Mouse (Mus musculus) G1E (cell line): ENCODE data around the gene Inf2. TPM values are rescaled to one million over a fixed set of nuclear protein-coding genes. Genes with fewer than 3 reads are reported as not detected.

Experiments used
- ATAC-seq: 2 replicates; pipeline ENCODE4 v1.8.0; 2016; ENCODE audit warnings: mild to moderate bottlenecking; ENCODE audit not compliant: insufficient number of reproducible peaks, poor library complexity, low FRiP score, severe bottlenecking; ENCODE audit errors: extremely low read depth
- DNase-seq: peaks from one replicate; pipeline ENCODE4 v3.0.0; 2012; ENCODE audit warnings: low spot score
- H3K27me3 ChIP-seq: 2 replicates; pipeline ENCODE4 v1.6.1; 2012; ENCODE audit warnings: mild to moderate bottlenecking, low read length, inconsistent platforms; ENCODE audit not compliant: insufficient read depth
- H3K36me3 ChIP-seq: replicated peaks from 2 replicates; pipeline ENCODE3; 2012; ENCODE audit warnings: mild to moderate bottlenecking, inconsistent platforms
- H3K4me1 ChIP-seq: 2 replicates; pipeline ENCODE4 v1.6.1; 2012; ENCODE audit warnings: low read depth, low read length, inconsistent platforms, mixed read lengths; ENCODE audit not compliant: insufficient read depth
- H3K4me3 ChIP-seq: 2 replicates; pipeline ENCODE4 v1.5.1; 2012; ENCODE audit warnings: low read depth, mild to moderate bottlenecking, inconsistent platforms, low read length, moderate library complexity, mixed read lengths
- H3K9me3 ChIP-seq: replicated peaks from 2 replicates; pipeline ENCODE4 v1.6.1; 2012; ENCODE audit warnings: inconsistent platforms
- CTCF ChIP-seq: IDR thresholded peaks from 2 replicates; pipeline ENCODE4 v1.5.1; 2012; ENCODE audit warnings: low read depth, low read length, inconsistent platforms, mixed read lengths
- GATA1 ChIP-seq: IDR thresholded peaks from 2 replicates; pipeline ENCODE4 v1.6.1; 2012; ENCODE audit warnings: borderline replicate concordance, low read length, inconsistent platforms, mixed read lengths
- GATA2 ChIP-seq: IDR thresholded peaks from 2 replicates; pipeline ENCODE4 v1.6.1; 2012; ENCODE audit warnings: low read depth, low read length, inconsistent platforms, borderline replicate concordance
- POLR2AphosphoS5 ChIP-seq: IDR thresholded peaks from 2 replicates; pipeline ENCODE4 v1.6.1; 2012; ENCODE audit warnings: low read depth, low read length, inconsistent platforms; ENCODE audit not compliant: insufficient replicate concordance
- TAL1 ChIP-seq: conservative IDR thresholded peaks from 2 replicates; pipeline ENCODE4 v1.6.1; 2012; ENCODE audit warnings: low read depth, low read length, inconsistent platforms, mixed read lengths
- polyA plus RNA-seq: library from polyadenylated mRNA; stranded (reverse); fragments of >175 nt; gene quantifications from 2 replicates; pipeline ENCODE4 v1.2.3, GENCODE M21; 2012
- total RNA-seq, 2 experiments: library from RNA; stranded (forward) in 1 of 2; stranded (reverse) in 1 of 2; fragments of 200-1000 nt in 1 of 2; fragments of >200 nt in 1 of 2; fragmentation: Nextera tagmentation in 1 of 2; gene quantifications; 2 replicates each; pipeline ENCODE4 v1.2.3; 2014 to 2017

The Inf2 gene
- total and polyA plus RNA-seq, 3 experiments = 2.3 to 26.0 (median 5.4) TPM

GRCm38 (mm10) chr12:112661327-112661605, 72.7 kb downstream of the Inf2 start:
- ATAC-seq (no peak), DNase-seq (no peak)
- H3K4me3 ChIP-seq = no peak overlapping the region
- no peaks in the 10 kb centered on the region for H3K27me3 ChIP-seq
- H3K36me3 ChIP-seq = peaks cover 99% of the 10 kb centered on the region
- H3K9me3 ChIP-seq = no peaks in the 10 kb centered on the region
- TF ChIP-seq CTCF (no peak), TAL1 (no peak), GATA2 (no peak), POLR2AphosphoS5 (no peak), GATA1 (no peak)
- H3K4me1 ChIP-seq = peaks cover 51% of the 10 kb centered on the region

GRCm38 (mm10) chr12:112661851-112662250, 73.3 kb downstream of the Inf2 start:
- Histone ChIP-seq H3K36me3 (peaks cover 99% of the 10 kb centered on the region), H3K4me1 (peaks cover 51% of the 10 kb centered on the region), H3K27me3 (no peaks in the 10 kb centered on the region), H3K9me3 (no peaks in the 10 kb centered on the region), H3K4me3 (no peak overlapping the region)
- no peak for TF ChIP-seq GATA1
- no peak for TF ChIP-seq CTCF
- no peak for TF ChIP-seq GATA2
- no peak for TF ChIP-seq TAL1
- no peak for TF ChIP-seq POLR2AphosphoS5
- no peak for ATAC-seq
- DNase-seq = no peak

GRCm38 (mm10) chr12:112663303-112663702, 74.7 kb downstream of the Inf2 start:
- H3K27me3 ChIP-seq = no peaks in the 10 kb centered on the region
- TF ChIP-seq TAL1 (no peak), GATA1 (no peak), GATA2 (no peak), CTCF (no peak), POLR2AphosphoS5 (no peak)
- H3K9me3 ChIP-seq = no peaks in the 10 kb centered on the region
- no peak overlapping the region for H3K4me3 ChIP-seq
- ATAC-seq (no peak), DNase-seq (no peak)
- H3K36me3 ChIP-seq = peaks cover 99% of the 10 kb centered on the region
- H3K4me1 ChIP-seq = peaks cover 61% of the 10 kb centered on the region

- ATAC-seq (no peak), DNase-seq (no peak)
- H3K9me3 ChIP-seq = no peaks in the 10 kb centered on the region
- H3K4me3 ChIP-seq = no peak overlapping the region
- TF ChIP-seq TAL1 (no peak), GATA1 (no peak), GATA2 (no peak), CTCF (no peak), POLR2AphosphoS5 (no peak)
- peaks cover 99% of the 10 kb centered on the region for H3K36me3 ChIP-seq
- peaks cover 66% of the 10 kb centered on the region for H3K4me1 ChIP-seq
- no peaks in the 10 kb centered on the region for H3K27me3 ChIP-seq
Observed at GRCm38 (mm10) chr12:112663716-112664115, 75.1 kb downstream of the Inf2 start.

GRCm38 (mm10) chr12:112664124-112664523, 75.5 kb downstream of the Inf2 start:
- Histone ChIP-seq H3K4me1 (peaks cover 70% of the 10 kb centered on the region), H3K4me3 (no peak overlapping the region), H3K9me3 (no peaks in the 10 kb centered on the region), H3K27me3 (no peaks in the 10 kb centered on the region), H3K36me3 (peaks cover 99% of the 10 kb centered on the region)
- no peak for TF ChIP-seq GATA2
- no peak for TF ChIP-seq POLR2AphosphoS5
- no peak for TF ChIP-seq TAL1
- TF ChIP-seq GATA1 = no peak
- TF ChIP-seq CTCF = no peak
- DNase-seq = no peak
- no peak for ATAC-seq

GRCm38 (mm10) chr12:112664656-112665055, 76.1 kb downstream of the Inf2 start:
- Histone ChIP-seq H3K4me3 (no peak overlapping the region), H3K27me3 (no peaks in the 10 kb centered on the region), H3K36me3 (peaks cover 99% of the 10 kb centered on the region), H3K4me1 (peaks cover 75% of the 10 kb centered on the region), H3K9me3 (no peaks in the 10 kb centered on the region)
- ATAC-seq (no peak), DNase-seq (no peak)
- no peak for TF ChIP-seq CTCF
- no peak for TF ChIP-seq POLR2AphosphoS5
- no peak for TF ChIP-seq GATA1
- no peak for TF ChIP-seq GATA2
- TF ChIP-seq TAL1 = no peak

Other genes with a start within 250 kb of the Inf2 start
- not detected in 2 replicates for gene A530016L24Rik, start 99.3 kb upstream of the Inf2 start, total RNA-seq (2014; fragmentation: Nextera tagmentation)
- gene A530016L24Rik, start 99.3 kb upstream of the Inf2 start, total RNA-seq (2017) = 0.17 and 0.27 TPM in 2 replicates
- not detected in 2 replicates for gene A530016L24Rik, start 99.3 kb upstream of the Inf2 start, polyA plus RNA-seq
- gene Tmem179, start 72.0 kb upstream of the Inf2 start, total RNA-seq (2014; fragmentation: Nextera tagmentation) = not detected in 2 replicates
- 0.06 TPM in 1 of 2 replicates, not detected in the other for gene Tmem179, start 72.0 kb upstream of the Inf2 start, total RNA-seq (2017)
- 0.02 TPM in 1 of 2 replicates, not detected in the other for gene Tmem179, start 72.0 kb upstream of the Inf2 start, polyA plus RNA-seq
- not detected in 2 replicates for gene Adssl1, start 31.3 kb downstream of the Inf2 start, total RNA-seq (2014; fragmentation: Nextera tagmentation)
- 0.06 TPM in 1 of 2 replicates, not detected in the other for gene Adssl1, start 31.3 kb downstream of the Inf2 start, total RNA-seq (2017)
- gene Adssl1, start 31.3 kb downstream of the Inf2 start, polyA plus RNA-seq = 0.05 TPM in 1 of 2 replicates, not detected in the other
- gene Siva1, start 55.9 kb downstream of the Inf2 start, total RNA-seq (2014; fragmentation: Nextera tagmentation) = 60.7 and 75.5 TPM in 2 replicates
- 205 and 214 TPM in 2 replicates for gene Siva1, start 55.9 kb downstream of the Inf2 start, total RNA-seq (2017)
- gene Siva1, start 55.9 kb downstream of the Inf2 start, polyA plus RNA-seq = 94.5 and 98.9 TPM in 2 replicates
- gene Akt1, start 86.1 kb downstream of the Inf2 start, total RNA-seq (2014; fragmentation: Nextera tagmentation) = 150 and 168 TPM in 2 replicates
- 121 and 131 TPM in 2 replicates for gene Akt1, start 86.1 kb downstream of the Inf2 start, total RNA-seq (2017)
- 461 and 512 TPM in 2 replicates for gene Akt1, start 86.1 kb downstream of the Inf2 start, polyA plus RNA-seq
- gene Zbtb42, start 90.0 kb downstream of the Inf2 start, total RNA-seq (2014; fragmentation: Nextera tagmentation) = 0.98 TPM in 1 of 2 replicates, not detected in the other
- gene Zbtb42, start 90.0 kb downstream of the Inf2 start, total RNA-seq (2017) = 0.17 and 0.33 TPM in 2 replicates
- 0.53 and 0.80 TPM in 2 replicates for gene Zbtb42, start 90.0 kb downstream of the Inf2 start, polyA plus RNA-seq
- gene Cep170b, start 131.7 kb downstream of the Inf2 start, total RNA-seq (2014; fragmentation: Nextera tagmentation) = not detected in 2 replicates
- 0.29 and 0.87 TPM in 2 replicates for gene Cep170b, start 131.7 kb downstream of the Inf2 start, total RNA-seq (2017)
- gene Cep170b, start 131.7 kb downstream of the Inf2 start, polyA plus RNA-seq = not detected in 2 replicates
- 3.4 TPM in 1 of 2 replicates, not detected in the other for gene Pld4, start 171.9 kb downstream of the Inf2 start, total RNA-seq (2014; fragmentation: Nextera tagmentation)
- gene Pld4, start 171.9 kb downstream of the Inf2 start, total RNA-seq (2017) = 0.58 and 1.0 TPM in 2 replicates
- 0.54 and 0.89 TPM in 2 replicates for gene Pld4, start 171.9 kb downstream of the Inf2 start, polyA plus RNA-seq
- not detected in 2 replicates for gene Ahnak2, start 213.9 kb downstream of the Inf2 start, total RNA-seq (2014; fragmentation: Nextera tagmentation)
- 0.17 and 0.22 TPM in 2 replicates for gene Ahnak2, start 213.9 kb downstream of the Inf2 start, total RNA-seq (2017)
- 0.02 TPM in 2 replicates for gene Ahnak2, start 213.9 kb downstream of the Inf2 start, polyA plus RNA-seq
- 0.49 and 0.83 TPM in 2 replicates for gene Clba1, start 220.2 kb downstream of the Inf2 start, total RNA-seq (2014; fragmentation: Nextera tagmentation)
- gene Clba1, start 220.2 kb downstream of the Inf2 start, total RNA-seq (2017) = 1.5 and 2.8 TPM in 2 replicates
- gene Clba1, start 220.2 kb downstream of the Inf2 start, polyA plus RNA-seq = 5.3 and 7.5 TPM in 2 replicates
- gene Cdca4, start 240.6 kb downstream of the Inf2 start, total RNA-seq (2014; fragmentation: Nextera tagmentation) = 131 and 140 TPM in 2 replicates
- gene Cdca4, start 240.6 kb downstream of the Inf2 start, total RNA-seq (2017) = 120 and 124 TPM in 2 replicates
- 51.2 and 56.8 TPM in 2 replicates for gene Cdca4, start 240.6 kb downstream of the Inf2 start, polyA plus RNA-seq